Mouse (Mus musculus): ENCODE measurements around the gene Tlr2.
A peak's percentile ranks its signal among the peaks of the same experiment; 100 is the strongest.

GRCm38 (mm10) chr3:83841095-83841850, at the start of gene Tlr2:
- TF ChIP-seq CHD2 (IDR thresholded peaks at IDR 0.05; ENCODE audit: low read depth, low read length) (no peak), ZC3H11A (IDR thresholded peaks at IDR 0.05; ENCODE audit: borderline replicate concordance, low read depth, low read length) (peak; percentile 37; the same call in 1 of the 2 replicates), MAFK (IDR thresholded peaks at IDR 0.05; ENCODE audit: insufficient read depth, low read depth, low read length) (no peak), ZNF384 (IDR thresholded peaks at IDR 0.05; ENCODE audit: low read depth, low read length) (no peak)

All from ES-E14 (cell line).